Mouse (Mus musculus) lung, postnatal 14 days (tissue): ENCODE results near the gene Grin3b.
A peak's percentile ranks its signal among the peaks of the same experiment; 100 is the strongest.

Experiments
- DNase-seq: peaks from one replicate; pipeline ENCODE4 v3.0.0; 2021

Grin3b gene

GRCm38 (mm10) chr10:80018739-80019297, 48.3 kb downstream of the Grin3b start:
- DNase-seq, result peak; percentile 56

- no peak for DNase-seq
Measured at GRCm38 (mm10) chr10:80019471-80020131, 49.1 kb downstream of the Grin3b start.

GRCm38 (mm10) chr10:80020191-80020590, 49.7 kb downstream of the Grin3b start:
- no peak for DNase-seq

DNA sequence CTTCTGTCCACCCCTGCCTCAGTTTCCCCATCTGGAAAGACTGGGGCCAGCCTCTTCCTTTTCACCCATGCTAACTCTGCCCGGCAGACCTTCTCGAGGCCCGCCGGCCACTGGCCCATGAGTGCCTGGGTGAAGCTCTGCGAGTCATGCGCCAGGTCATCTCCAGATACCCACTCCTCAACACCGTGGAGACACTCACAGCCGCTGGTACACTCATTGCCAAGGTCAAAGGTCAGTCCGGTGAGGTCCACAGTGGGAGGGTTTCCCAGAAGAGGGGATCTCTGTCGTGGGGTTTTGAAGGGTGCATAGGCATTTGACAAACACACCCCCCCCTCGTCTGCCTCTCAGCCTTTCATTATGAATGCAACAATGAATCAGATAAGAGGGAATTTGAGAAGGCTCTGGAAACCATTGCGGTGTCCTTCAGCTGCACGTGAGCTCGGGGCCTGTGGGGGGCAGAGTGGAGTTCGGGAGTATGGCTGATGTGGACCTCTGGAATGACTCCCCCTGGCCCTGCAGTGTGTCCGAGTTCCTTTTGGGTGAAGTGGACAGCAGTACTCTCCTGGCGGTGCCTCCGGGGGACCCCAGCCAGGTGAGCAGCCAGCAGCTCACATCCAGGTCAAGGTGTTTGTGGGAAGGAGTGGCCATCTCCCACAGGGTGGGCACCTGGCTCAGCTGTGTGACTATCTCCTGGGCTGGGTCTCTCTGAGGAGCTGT, 50.2 kb downstream of the Grin3b start:
- no peak for DNase-seq

DNA sequence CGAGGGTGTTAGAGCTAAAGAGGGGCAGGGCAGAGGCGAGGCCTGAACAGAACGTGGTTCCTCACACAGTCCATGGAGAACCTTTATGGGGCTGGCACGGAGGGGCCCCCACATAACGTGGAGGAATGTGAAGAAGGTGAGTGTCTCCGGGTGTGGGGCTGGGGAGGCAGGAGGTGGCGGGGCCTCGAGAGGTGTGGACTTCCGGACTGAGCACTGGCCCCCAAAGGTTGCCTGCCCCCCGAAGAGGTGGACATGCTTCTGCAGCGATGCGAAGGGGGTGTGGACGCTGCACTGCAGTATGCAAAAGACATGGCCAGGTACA, 50.8 kb downstream of the Grin3b start:
- no peak for DNase-seq

DNA sequence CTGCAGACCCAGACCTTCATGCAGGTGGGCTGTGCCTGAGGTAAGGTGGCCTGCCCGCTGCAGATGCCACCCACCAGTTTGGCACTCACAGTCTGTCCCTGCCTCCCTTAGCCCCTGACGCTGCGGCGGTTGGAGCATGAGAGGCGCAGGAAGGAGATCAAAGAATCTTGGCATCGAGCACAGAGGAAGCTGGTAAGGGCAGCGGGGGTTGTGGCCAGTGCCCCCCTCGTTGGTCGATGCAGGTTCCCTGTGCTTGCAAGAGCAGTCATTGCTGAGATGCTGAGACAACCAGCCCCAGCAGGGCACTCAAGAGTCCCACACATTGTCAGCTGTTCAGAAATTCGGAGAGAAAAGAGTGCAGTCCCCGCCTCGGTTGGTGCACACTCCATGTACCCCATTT, 51.6 kb downstream of the Grin3b start:
- DNase-seq, result no peak

- DNase-seq, result no peak
Measured at GRCm38 (mm10) chr10:80022806-80023205, 52.3 kb downstream of the Grin3b start.

DNA sequence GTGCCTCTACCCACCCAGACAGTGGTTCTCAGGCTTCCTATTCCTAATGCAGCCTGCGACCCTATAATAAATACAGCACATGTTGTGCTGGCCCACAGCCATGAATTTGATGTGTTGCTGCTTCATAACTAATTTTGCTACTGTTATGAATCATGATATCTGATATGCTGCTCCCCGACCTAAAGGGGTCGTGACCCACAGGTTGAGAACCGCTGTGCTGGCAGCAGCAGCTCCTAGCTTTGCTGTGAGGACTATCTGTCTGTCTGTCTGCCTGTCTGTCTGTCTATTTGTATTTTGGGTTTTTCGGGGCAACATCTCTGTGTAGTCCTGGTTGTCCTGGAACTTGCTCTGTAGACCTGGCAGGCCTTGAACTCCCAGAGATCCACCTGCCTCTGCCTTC, 53.2 kb downstream of the Grin3b start:
- DNase-seq, result no peak

GRCm38 (mm10) chr10:80024229-80025043, 53.9 kb downstream of the Grin3b start:
- no peak for DNase-seq

GRCm38 (mm10) chr10:80025044-80025347, 54.5 kb downstream of the Grin3b start:
- no peak for DNase-seq

GRCm38 (mm10) chr10:80025463-80025862, 54.9 kb downstream of the Grin3b start:
- DNase-seq, result no peak

DNA sequence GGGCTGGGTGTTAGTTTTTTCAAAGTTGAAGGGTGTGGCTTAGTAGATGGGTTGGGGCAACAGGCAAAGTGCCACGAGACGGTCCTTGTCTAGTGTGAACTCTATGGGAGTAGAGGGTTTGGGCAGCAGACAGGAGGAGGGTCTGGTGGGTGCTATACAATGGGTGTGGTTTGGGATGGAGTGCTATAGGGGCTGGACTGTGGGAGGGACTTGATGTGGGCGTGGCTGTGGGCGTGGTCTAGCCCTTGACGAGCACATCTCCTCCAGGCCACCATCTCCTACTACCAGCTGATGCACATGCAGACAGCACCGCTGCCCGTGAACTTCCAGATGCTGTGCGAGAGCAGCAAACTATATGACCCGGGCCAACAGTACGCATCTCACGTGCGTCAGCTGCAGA, 55.4 kb downstream of the Grin3b start:
- DNase-seq, result no peak
